Mouse (Mus musculus) cerebellum, postnatal 36 days (tissue): ENCODE measurements around the gene Slc5a2.

Experiments
- DNase-seq, 2 experiments: peaks; one replicate each; pipeline ENCODE4 v3.0.0; 2021 to 2022; ENCODE audit warnings: mixed read lengths in 2 of 2

Gene Slc5a2

DNA sequence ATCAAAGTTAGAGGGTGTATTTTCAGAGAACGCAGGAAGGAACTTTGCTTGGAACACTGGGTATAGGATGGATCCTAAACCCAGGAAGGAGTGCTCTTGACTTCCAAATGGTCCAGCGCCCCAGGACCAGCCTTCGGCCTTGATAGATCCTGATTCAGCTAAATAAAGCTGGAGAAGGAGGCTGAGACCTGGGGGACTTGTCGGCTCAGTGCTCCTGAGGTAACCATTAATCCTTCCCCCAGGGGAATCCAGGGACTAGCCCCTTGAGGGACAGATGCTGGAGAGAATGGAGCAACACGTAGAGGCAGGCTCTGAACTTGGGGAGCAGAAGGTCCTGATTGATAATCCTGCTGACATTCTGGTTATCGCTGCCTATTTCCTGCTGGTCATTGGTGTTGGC is at the start of gene Slc5a2:
TSS of gene Slc5a2 (plus strand) at position 247 of the 400 bp plus-strand sequence.
- DNase-seq: no peak

DNA sequence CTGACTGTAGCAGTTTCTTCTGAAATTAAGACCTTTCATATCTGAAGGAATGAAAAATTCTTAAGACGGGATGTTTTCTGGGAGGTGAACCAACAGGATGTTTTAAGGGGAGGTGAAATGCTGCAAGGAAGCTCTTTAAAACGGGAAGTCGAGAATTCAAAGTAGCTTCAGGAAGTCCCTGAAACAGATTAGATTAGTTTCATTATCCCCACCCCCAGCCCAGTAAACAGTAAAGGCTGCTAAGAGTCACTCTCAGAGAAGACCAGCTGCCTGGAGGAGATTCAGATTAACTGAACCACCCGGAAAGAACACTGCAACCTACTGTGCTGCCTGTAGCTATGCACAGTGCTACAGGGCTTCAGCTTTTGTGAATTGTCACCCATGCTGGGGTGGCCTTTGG is 45.5 kb upstream of the Slc5a2 start:
- DNase-seq: no peak

DNA sequence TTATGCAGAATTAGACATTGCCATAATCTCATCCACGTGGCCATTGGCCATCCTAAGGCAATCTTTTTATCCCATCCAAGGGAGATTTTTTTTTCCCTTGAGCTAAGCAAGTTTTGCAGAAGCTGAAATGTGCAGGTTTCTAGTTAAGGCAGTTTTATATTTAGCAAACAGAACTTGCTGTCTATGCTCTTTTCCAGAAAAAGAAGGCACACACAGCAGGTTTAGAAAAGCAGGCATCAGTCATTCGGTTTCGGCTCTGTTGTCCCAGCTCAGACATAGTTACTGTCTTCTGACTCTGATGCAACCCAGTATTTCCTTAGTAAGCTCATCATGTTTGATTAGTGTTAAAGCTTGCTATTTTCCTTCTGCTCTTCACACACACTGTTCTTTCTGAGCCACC is 44.5 kb upstream of the Slc5a2 start:
- DNase-seq: no peak

DNA sequence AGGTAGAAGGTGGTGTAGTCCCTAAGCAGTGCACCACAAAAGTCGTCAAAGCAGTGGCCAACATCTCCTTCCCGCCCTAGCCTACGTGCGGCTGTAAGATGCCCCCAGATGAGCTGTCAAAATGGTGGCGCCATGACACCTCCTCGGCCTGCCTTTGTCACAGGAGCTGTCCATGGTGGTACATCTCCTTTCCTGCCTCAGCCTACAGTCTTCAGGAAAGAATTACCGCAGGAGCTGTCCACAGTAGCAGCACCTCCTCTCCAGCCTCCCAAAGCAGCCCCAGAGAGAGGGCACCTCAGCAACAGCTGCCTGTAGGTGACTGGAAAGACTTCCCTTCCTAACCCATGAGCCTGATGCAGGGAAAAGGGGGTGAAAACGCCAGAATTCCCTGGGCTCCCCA is 33.7 kb upstream of the Slc5a2 start:
- no peak for DNase-seq

DNA sequence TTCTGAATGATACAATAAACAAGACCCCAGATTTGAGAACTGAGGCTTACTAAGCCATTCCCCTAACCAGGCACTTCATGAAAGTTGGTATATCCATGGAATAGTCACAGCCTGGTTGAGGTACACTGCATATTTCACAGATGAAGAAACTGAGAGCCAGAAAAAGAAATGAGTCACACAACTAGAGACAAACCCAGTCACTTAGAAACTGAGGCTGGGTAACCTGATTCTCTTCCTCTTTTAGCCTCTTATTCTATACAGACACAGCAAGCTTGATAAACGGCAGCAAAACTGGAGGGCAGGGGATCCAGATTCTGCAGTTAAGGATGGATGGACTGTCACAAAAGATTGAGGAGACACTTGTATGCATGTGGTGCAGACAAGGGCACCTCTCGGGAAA is 30.7 kb upstream of the Slc5a2 start:
- DNase-seq: no peak

DNA sequence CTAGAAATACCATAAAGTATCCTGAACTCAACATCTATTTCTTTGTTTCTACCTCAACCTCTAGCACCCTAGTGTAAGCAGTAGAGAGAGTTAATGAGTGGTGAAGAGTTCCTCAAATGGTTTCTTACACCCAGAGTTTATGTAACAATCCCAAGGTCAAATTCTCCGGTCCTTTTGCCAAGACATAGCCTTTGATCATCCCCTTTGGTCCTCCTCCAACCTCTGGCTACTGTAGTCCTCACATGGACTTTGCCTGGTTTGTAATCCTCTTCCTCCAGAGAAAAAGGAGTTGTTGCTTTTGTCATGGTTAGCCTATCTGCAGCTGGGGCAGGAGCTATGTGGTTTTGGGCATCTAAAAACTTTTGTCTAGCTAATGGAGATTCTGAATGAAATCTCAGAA is 30.0 kb upstream of the Slc5a2 start:
- no peak for DNase-seq

DNA sequence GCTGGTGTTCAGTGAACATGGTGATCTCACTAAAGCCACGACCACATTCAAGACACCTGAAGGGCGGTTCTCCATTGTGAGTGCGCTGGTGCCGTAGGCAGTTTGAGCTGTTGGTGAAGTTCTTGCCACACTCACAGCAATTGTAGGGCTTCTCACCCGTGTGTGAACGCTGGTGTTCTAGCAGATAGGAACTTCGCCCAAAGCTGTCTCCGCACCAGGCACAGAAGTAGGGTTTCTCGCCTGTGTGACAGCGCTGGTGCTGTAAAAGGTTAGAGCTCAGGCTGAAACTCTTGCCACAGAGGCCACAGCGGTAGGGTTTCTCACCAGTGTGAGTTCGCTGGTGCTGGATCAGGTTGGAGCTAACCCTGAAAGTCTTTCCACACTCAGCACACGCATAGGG is 29.0 kb upstream of the Slc5a2 start:
- peak in 1 of 2 experiments; percentile 7 for DNase-seq

DNA sequence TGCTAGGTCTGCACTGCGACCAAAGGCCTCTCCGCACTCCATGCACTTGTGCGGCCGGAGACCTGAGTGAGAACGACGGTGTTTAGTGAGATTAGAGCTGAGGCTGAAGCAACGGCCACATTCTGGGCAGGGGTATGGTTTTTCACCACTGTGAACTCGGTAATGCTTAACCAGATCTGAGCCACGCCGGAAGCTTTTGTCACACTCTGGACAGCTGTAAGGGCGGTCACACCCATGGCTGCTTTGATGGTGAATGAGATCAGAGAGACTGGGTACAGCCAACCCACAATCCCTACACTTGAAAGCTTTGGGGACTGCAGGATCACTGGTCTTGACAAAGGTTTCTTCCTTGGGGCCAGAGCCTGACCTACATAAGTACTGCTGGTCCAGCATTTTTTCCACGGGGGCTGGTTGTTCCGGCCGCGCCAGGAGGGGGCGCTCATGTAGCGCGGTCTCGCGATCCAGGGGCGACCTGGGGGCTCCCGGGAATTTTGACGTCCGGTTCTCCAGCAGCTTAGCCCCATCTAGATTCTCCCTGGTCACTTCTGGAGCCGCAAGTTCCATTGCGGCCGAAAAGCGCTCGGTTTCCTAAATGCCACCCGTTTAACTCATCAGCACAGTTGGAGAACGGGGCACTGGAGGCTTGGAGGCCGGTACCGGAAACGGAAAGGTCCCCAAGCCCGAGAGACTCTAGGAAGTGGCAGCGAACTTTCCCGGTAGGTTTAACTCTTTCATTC is 28.4 kb upstream of the Slc5a2 start, which contains the start of gene Armc5:
TSS of gene Armc5 (plus strand) at position 487 of the 737 bp plus-strand sequence.
- peak; percentile 90 for DNase-seq

DNA sequence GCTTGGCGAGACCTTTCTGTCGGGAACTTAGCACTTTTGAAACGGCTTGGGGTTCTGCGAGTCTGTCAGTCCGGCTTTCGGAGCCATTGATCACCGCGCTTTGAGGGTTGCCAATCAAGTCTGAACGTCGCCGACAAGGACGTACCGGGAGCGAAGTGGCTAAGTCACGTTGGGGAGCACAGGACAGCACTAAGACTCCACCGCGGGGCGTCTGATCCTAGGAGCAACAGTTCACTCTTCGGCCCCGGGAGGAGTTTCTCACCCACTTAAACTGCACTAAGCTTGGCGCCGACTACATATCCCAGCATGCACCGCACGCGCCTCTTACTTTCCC is 27.9 kb upstream of the Slc5a2 start:
- DNase-seq: no peak

DNA sequence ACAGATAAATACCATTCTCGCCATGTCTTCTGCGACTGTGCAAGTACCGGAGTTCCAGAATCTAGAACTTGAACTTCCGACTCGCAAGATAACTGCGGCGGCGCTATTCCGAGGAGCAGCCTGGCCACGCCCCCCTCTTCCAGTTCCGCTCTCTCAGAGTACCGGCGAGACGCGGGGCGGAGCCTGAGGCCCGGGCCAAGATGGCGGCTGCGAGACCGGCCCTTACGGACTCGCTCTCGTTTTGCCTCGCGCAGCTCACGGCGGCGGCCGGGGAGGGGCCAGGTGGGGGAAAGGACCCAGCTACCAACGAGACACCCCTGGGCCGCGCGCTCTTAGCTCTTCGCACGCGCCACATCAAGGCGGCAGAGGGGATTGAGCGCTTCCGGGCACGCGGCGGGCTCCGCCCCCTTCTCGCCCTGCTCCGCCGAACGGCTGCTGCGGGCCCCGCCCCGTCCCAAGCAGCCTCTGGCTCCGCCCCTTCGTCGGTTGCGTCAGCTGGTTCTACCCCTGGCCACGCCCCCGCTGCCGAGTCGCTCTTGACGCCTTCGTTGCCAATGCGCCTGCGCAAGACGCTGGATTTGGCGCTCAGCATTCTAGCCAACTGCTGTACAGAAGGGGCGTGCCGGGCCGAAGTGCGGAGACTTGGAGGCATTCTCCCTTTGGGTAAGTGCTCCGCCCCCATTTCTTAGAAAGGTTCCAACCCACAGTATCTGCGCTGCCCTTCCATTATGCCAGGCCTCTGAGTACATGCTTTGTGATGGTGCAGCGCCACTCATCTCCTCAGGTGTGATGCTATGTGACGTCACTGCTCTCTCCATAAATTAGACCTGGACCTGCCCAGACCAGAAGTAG is 27.3 kb upstream of the Slc5a2 start, which contains the start of gene 9130023H24Rik:
TSS of gene 9130023H24Rik (minus strand) at position 105 of the 852 bp plus-strand sequence.
- peak; percentile 99 to 100 for DNase-seq

DNA sequence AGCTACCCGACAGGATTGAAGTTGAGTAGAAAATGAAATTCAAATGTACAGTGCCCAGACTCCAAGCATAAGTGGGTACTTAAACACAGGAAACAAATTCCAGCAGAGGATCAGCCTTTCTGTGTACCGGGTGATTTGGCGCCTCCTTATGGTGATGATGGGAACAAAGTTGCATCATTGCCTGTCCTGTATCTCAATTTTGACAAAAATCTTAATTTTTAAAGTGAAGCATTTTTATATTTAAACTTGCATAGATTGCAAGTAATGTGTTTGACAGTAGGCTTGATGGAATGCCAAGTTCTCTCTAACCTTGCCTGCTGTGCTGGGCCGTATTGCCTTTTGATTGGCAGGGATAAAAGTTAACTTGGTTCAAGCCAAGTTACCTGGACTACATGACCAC is 26.5 kb upstream of the Slc5a2 start:
- DNase-seq: peak in 1 of 2 experiments; percentile 16

DNA sequence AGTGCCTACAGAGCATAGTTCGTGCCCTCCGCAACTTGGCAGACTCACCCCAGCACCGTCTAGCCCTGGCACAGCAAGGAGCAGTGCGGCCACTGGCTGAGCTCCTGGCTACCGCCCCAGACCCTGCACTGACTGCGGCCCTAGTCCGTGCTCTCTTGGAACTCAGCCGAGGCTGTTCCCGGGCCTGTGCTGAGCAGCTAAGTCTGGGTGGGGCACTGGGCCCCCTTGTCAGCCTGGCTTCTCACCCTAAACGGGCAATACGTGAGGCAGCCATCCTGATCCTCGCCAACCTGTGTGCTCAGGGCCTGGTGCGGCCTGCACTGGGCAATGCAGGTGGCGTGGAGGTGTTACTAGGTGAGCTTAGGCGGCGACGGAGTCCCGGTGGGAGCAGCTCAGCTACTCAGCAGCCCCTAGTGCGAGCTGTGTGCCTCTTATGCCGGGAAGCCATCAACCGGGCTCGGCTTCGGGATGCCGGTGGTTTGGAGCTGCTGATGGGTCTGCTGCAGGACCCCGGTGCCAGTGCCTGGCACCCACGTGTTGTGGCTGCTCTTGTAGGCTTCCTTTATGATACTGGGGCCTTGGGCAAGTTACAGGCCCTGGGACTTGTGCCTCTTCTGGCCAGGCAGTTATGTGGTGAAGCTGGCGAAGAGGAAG is 25.2 kb upstream of the Slc5a2 start:
- DNase-seq: peak in 1 of 2 experiments; percentile 27

DNA sequence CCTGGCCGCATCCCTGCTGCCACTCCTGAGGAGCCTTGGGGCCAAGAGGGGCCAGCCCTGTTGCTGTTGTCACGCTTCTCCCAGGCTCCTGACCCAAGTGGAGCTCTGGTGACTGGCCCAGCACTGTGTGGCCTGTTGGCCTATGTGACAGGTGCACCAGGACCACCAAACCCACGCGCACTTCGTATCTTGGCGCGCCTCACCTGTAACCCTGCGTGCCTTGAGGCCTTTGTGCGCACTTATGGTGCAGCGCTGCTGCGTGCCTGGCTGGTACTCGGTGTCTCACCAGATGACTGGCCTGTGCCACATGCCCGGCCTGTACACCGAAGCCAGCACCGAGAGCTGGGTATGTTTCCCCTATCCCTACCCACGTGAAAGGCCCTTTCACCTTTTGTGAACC is 23.1 kb upstream of the Slc5a2 start:
- no peak for DNase-seq

DNA sequence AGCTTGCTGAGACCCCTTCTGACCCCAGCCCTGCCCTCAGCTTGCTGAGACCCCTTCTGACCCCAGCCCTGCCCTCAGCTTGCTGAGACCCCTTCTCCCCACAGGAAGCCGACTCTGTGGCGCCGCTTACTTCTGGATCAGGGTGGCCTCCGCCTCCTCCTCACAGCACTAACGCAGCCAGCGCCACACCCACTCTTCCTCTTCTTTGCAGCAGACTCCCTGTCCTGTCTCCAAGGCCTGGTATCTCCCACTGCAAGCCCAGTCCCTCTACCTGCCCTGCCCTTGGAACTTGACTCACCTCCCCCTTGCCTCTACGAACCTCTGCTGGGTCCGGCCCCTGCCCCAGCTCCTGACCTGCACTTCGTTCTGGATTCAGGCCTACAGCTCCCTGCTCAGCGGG is 21.5 kb upstream of the Slc5a2 start:
- DNase-seq: no peak

DNA sequence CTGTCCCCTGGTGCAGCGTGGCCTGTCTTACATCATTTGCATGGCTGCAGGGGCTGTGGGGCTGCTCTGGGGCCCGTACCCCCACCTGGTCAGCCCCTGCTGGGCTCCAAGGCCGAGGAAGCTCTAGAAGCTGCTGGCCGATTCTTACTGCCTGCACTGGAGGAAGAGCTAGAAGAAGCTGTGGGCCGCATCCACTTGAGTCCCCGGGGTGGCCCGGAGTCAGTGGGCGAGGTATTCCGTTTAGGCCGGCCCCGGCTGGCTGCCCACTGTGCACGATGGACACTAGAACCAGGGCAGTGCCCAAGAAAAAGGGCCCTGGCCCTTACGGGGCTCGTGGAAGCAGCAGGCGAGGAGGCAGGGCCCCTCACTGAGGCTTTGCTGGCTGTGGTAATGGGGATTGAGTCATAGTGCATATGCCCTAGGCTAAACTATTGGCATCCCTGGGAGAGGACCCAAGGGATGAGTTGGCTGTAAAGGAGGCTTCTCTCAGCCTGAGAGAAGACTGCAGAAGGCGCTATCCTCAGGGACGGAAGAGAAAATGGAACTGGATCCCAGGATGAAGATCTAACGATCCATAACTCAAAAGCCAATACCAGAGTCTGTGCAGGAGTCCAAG is 20.9 kb upstream of the Slc5a2 start:
- DNase-seq: no peak

DNA sequence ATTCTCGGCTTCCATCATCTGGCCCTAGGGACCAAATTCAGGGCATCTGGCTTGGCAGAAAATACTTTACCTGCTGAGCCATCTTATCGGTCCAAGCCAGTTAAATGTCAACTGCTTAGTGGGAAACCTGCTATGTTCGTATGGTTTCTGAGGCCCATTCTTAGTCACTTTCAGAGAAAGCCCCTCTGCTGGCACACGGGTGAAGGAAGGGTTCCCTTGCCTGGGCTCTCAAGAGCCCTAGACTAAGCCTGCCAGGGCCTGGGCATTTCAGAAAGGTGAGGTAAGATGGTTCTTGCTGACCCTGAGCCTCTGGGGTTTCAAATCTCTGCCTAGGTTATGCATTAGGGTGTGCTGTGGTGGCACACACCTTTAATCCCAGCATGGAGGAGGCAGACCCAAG is 19.9 kb upstream of the Slc5a2 start:
- no peak for DNase-seq

DNA sequence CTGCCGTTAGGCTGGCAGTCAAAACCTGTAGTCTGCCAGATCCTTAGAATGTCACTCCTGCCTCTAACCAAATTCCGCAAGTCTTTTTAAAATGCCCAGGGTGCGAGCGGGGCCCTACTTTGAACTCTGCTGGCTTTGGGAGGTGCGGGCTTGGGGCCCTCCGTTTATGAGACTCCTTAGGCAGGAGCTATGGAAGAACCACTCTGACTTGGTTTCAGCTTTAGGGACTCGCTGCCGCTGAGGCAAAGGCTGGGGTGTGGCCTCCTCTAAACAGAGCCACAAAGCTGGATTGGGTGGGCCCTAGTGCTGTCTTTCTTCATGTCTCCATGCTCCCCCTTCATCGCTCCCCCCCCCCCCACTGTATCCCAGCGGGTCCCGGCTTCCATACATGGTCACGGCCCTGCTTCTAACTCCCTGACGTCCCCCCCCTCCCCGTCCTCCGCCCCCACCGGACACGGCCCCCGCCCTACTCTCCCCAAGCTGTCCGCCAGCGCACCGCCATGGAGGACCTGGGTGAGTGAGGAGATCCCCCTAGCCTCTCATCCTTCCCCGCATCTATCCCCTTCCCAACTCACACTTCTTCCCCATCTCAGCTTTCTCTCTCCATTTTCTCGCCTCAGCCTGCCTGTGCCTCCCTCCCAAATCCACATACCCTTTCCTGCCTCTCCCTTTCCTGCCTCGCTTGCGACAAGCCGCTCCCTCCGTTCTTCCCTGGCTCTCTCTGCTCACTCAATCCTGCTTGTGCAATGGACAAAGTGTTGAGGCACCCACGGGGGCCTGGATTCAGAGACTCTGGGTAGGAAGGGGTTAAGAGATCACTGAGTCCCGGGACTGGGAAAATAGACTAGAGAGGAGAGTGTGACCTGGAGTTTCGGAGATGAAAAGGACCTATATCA is 18.7 kb upstream of the Slc5a2 start, which contains the start of gene Tgfb1i1:
TSS of gene Tgfb1i1 (plus strand) at position 317 of the 896 bp plus-strand sequence.
- peak; percentile 53 to 55 for DNase-seq

DNA sequence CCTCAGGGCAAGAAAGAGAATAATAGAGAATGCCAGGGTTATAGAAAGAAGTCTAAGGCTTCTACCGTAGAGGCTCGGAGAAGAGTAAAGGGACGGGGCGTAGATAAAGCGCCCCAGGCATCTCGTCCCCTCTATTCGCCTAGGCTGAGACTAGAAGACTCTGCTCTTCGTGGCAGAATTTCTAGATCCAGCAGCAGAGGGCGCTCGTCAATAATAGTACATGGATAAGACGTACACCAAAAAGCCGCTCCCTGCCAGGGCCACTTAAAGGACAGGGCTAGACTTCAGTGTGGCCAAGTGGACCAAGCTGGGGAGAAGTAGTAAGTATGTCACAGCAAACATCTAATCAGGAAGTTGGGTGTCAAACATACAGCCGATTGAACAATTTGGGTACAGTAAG is 18.0 kb upstream of the Slc5a2 start:
- DNase-seq: peak; percentile 90 to 92

DNA sequence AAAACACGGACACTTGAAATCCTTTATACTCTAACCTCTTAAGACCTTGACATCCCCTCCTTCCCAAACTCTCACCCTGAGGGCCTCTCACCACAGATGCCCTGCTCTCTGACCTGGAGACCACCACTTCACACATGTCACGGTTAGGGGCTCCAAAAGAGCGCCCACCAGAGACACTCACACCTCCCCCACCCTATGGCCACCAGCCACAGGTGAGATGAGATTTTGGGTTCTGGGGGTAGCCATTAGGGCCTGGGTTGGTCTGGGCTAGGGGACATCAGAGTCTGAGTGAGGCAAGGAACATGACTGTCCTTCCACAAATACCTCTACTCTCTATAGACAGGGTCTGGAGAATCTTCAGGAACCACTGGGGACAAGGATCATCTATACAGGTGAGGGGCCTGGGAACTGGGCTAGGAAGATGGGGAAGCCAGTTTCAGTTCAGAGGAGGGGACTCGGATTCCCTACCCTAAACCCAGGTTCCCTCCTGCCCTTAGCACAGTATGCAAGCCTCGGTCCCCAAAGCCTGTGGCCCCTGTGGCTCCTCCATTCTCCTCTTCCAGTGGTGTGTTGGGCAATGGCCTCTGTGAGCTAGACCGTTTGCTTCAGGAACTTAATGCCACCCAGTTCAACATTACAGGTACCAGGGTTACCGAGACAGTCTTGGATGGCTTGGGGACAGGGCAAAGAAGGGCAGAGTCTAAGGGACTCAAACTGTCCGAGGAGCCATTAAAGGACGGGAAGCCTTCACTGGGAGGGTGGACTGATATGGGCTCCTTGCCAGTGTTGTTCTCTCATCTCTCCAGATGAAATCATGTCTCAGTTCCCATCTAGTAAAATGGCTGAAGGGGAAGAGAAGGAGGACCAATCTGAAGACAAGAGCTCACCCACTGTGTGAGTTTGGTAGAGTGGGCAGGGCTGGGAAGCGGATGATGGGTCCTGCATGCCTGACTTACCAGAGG is 17.1 kb upstream of the Slc5a2 start:
- no peak for DNase-seq

DNA sequence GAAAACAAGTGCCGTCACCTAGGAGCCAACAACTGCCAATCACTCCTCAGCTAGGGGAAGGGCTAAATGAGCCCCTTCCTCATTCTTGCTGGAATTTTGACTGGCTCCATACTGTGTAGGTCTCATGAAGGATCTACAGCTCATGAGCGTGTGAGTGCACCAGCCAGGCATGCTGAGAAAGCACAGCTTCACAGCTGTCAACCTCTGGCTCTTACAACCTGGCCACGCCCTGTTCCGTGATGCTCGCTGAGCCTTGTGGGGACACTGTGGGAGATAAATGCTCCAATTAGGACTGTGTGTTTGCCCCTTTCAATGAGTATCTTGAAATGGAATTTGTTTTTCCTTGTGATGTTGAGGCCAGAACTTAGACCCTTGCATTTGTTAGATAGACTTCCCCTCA is 15.5 kb upstream of the Slc5a2 start:
- no peak for DNase-seq

DNA sequence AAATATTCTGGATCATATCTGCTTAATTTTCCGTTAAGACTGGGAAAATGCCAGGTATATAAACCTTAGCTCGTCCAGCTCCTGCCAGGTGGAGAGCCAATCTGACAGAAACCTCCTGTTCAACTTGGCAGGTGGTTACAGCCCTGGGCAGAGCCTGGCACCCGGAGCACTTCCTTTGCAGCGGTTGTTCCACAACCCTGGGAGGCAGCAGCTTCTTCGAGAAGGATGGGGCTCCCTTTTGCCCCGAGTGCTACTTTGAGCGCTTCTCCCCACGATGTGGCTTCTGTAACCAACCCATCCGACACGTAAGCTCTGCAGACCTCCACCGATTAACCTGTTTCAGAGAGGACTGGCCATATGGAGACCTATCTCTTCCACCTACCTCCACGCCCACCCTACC is 13.5 kb upstream of the Slc5a2 start:
- DNase-seq: peak; percentile 43 to 48
